Mouse (Mus musculus): ENCODE measurements around the gene Kirrel2.

DNA sequence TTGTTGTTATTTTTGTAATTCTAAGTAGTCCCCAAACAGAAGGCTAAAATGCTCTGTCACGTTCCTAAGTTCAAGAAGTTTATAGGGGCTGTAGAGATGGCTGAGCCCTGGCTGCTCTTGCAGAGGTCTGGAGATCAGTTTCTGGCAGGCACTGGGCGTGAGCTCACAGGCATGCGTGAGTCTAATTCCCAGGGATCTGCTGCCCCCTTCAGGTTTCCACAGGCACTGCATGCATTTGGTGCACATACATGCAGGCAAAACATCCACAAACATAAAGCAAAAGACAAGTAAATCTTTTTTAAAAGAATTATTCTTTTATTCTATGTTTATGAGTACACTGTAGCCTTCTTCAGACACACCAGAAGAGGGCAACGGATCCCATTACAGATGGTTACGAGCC lies 14.9 kb upstream of the Kirrel2 start:
- no peak for TF ChIP-seq GATA1 (IDR thresholded peaks at IDR 0.05; ENCODE audit: low read length)
- TF ChIP-seq TAL1 (IDR thresholded peaks at IDR 0.05; ENCODE audit: low read length): no peak
